Mouse (Mus musculus) layer of hippocampus, postnatal 36 days (tissue): ENCODE data around the gene Abcc12. TPM values are rescaled to one million over a fixed set of nuclear protein-coding genes. Genes with fewer than 3 reads are reported as not detected.
A peak's percentile ranks its signal among the peaks of the same experiment; 100 is the strongest.

ENCODE experiments used
- DNase-seq, 2 experiments: peaks; one replicate each; pipeline ENCODE4 v3.0.0; 2022
- total RNA-seq, 2 experiments: library from RNA; stranded (reverse); gene quantifications; 2 replicates each; pipeline ENCODE4 v1.2.3; 2021

Gene Abcc12
- total RNA-seq, result under 1 TPM; 0.40 to 0.53 TPM

DNA sequence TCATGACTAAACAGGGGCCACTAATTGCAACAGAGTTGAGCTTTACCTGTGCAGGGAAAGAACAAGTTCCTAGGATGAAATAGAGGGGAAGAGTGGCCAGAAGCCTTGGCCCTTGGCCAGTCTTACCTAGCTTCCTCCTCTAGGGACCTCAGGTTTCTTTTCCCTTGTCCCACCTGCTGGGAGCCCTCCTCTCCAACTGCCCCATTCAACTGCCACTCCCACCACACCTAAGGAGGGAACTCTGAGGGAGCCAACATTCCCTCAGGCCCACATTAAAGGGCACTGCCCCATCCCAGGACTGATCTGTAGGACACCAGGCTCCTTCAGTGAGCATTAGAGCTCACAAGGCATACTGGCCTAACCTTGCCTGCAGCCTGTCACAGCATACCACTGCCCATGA lies at the start of gene Abcc12:
Abcc12 (minus strand) TSS at position 229 of the 400 bp plus-strand sequence.
- no peak for DNase-seq

DNA sequence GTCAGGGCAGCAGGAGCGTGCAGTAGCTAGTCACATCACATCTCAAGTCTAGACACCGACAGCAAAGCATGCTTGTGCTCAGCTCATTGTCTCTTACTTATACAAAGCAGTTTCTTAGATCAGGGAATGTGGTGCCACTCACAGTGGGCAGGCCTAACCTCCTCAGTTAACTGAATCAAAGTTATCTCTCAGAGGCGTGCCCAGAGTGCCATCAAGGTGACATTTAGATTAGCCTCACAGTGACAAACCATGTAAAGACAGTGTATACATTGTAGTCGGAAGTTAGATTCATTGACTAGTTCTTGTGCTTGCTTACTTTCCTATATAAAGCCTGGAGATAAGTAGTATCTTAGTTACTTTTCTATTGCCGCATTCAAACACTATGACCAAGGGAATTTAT lies 49.7 kb upstream of the Abcc12 start:
- no peak for DNase-seq

DNA sequence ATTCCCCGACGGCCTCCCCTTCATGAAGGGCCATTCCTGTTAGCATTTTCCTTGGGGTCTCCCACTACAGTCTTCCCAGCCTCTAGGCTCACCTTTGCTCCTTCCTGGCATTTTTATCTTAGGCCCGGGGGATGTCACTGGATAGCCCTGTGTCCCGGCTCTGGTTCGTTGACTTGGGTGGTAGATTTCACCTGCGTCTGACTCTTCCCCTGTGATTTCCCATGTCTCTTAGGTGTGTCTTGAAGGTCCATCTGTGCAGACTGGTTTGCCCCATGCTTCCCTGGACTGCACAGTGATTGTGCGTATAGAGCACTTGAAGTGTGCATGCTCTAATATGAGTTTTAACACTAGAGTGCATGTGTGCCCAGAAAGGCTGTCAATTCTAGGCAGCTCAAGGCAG lies 44.4 kb upstream of the Abcc12 start:
- no peak for DNase-seq

DNA sequence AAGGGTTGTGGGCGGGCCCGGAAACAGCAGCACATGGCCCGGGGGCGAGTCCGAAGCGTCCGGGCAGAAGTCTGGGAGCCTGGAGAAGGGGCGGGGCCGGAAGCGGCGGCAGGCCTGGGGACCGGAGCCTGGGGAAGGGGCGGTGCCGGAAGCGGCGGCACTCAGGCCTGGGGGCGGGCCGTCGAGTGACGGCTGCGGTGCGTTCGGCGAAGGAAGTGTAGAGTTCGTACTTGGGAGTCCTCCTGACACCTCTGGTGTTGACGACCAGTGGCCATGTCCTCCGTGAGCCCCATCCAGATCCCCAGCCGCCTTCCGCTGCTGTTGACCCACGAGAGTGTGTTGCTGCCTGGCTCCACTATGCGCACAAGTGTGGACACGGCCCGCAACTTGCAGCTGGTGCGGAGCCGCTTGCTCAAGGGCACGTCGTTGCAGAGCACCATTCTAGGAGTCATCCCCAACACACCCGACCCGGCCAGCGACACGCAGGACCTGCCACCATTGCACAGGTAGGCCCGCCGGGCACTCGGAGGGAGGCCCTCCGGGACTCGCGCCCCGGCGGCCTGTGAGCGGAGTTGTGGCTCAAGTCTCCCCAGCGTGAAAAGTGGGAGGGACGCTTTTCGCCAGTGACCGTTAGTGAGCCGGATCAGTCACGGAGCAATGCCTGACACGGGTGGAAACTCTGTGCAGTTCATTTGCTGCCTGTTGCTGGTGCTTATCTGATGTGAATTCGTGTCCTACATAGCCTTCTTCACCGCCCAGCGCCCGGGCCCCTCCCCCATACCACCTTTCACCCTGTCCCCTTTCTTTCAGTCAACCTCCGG lies 43.6 kb upstream of the Abcc12 start, which contains the start of gene Lonp2:
Lonp2 (plus strand) TSS at position 133 of the 821 bp plus-strand sequence.
- peak; percentile 96 to 97 for DNase-seq

DNA sequence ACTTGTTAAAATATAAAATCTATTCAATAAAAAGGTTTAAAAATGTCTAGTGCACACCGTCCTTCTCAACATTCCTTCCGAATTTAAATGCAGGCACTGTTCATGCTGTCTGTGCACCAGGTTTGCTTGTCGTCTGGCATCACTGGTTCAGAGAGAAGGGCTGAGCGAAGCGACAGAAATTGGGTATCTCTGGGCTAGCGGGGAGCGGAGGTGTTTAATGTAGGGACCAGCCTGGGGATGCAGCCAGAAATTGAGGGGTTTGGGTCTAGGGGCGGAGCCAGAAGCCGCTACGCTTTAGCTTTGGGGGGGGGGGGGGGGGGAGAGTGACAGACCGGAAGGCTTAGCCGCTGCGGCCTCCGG lies 43.0 kb upstream of the Abcc12 start:
- no peak for DNase-seq

DNA sequence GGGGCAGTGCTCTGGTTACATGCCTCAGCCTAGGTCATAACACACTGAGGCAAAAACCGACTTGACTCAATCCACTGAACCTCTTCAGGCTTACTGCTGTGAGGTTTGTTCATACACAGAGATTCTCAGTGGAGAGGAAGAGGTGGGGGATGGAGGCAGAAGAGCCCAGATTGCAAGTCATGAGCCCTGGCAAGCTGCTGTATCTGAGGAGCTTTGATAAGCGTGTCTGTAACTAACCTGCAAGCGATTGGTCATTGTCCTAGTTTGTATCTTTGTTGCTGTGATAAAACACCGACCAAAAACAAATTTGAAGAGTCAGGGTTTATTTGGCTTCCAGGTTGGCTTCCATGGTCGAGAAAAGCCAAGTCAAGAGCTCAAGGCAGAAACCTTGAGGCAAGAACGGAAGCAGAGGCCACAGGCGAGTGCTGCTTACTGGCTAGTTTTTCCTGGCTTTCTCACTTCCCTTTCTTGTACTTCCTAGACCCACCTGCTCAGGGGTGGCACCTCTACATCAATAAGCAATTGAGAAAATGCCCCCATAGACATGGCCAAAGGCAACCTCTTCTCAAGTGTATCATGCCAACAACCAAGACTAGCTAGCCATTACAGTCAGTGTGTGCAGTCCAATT lies 37.4 kb upstream of the Abcc12 start:
- no peak for DNase-seq

DNA sequence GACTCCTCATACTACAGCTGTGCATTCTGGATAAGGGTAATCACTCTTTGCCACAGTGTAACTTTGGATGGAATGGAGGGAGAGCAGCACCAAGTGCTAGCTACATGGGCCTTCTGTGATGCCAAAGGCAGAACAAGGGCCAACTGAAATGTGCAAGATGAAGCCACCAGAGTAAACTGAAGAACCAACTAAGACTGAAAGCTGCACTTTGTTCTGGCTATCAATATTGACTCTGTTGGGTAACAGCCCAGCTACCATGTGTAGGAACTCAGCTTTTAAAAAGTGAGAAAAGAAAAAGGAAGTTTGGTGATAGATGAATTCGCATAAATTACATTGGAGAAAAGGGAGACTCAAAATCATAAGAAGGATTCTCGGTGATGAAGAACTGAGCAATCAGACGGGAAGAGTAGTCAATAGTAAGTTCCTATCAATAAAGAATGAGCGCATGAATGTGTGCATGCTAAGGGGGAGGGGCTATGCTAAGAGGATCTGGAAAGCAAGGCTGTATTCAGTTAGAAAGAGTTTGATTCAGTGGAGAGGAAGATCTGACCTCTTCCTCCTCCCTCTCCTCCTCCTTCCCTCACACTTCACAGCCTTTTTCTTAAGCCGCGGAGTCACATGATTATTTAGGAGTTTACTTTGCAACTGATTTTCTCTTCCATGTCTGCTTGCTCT lies 34.7 kb upstream of the Abcc12 start:
- DNase-seq, result no peak

DNA sequence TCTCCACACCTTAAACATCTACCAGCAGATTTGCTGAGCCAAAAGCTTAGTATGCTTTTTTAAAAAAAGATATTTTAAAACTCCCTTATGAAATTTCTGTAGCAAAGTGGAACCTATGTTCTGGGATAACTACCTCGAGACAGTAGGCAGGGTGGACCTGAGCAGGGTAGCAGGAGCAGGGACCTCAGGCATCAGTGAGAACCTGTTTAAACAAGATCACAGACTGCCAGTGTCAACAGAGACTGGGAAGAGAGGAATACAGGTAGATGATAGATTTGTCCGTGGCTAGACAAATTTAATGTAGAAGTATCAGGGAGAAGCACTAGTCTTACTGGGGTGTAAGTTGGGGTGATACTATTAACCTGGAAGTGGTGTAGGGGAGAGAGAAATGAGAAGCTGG lies 33.3 kb upstream of the Abcc12 start:
- no peak for DNase-seq

DNA sequence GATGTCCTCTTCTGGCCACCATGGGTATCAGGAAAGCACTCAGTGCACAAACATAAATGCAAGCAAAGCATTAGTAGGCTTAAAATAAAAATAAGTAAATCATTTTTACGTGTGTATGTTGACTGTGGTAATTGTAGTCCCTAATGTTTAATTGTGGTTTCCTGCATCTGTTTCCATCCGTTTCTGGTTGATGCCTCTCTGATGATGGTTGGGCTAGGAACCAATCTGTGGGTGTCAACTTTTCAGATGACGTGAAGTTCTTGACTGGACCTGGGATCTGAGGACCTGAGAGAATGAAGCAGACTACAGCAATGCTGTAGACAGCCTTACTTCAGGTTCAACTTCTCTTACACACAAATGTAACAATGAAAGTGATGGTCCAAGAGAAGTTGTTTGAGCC lies 24.2 kb upstream of the Abcc12 start:
- DNase-seq, result no peak

DNA sequence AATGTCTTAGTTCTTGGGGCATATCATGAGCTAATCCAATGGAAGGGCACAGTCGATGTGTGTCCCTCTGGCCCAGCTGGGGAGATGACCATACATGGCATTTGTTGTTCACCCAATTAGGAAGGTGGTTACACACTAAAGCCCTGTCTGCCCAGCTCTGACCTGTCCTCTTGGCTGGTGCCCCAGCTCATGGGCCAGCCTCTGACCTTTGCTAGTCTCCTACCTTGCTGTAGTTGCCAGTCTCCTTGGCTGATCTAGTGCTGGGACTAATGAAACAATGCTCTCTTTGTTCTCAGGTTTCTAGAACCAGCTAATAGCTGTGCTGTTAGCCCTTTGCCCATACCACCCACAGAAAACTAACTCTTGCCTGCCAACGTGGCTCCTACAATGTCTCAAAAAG lies 22.7 kb upstream of the Abcc12 start:
- no peak for DNase-seq

DNA sequence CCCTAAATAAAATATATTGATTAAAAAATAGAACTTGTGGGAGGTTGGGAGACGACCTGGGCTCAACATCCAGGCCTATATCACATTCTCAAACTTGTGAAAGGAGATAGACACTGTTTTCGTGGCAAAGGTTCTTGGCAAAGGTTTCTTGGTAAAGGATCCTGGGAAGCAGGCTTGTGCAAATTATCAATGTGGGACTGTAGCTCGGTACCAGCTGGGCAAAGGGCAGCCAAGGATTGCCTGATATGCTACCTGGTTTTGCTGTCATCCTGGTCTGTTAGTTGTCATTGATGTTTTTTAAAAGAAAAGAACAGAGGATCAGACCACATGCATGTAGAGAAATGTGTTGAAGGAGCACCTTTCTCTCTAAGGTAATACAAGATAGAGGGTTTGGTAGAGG lies 19.8 kb upstream of the Abcc12 start:
- DNase-seq, result no peak

DNA sequence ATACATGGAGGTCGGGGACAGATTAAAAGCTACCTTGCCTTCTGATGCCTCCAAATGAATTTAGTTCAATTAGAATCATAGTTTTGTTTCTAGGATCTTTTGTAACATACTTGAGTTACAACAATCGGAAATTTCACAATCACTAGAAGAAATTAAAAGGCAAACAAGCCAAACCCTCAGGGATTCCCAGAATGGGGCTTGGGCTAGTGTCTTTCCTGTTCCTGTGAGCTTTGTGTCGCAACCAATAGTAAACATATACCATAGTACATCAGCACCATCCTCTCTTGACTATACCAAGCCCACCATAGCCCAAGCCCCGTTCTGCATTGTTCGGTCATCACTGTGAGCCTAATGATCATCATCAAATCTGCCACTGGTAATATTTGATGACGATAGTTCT lies 18.8 kb upstream of the Abcc12 start:
- no peak for DNase-seq

DNA sequence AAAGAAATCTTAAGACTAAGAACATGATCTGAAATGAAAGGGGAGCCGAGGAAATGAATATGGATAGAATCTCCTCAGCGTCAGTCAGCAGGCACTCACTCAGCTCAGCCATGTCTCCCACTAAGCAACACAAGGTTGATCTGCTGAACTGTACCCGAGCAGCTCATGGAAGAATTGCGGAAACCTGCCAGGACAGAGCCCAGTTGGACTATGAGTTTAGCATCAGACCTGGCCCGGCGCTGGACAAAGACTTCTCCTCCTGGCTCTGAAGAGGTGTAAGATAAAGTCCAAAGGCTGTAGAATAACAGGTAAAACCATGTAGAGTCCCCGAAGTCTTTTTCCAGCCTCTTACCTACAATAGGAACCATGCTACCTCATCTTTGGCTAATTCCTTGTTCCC lies 17.2 kb upstream of the Abcc12 start:
- no peak for DNase-seq

DNA sequence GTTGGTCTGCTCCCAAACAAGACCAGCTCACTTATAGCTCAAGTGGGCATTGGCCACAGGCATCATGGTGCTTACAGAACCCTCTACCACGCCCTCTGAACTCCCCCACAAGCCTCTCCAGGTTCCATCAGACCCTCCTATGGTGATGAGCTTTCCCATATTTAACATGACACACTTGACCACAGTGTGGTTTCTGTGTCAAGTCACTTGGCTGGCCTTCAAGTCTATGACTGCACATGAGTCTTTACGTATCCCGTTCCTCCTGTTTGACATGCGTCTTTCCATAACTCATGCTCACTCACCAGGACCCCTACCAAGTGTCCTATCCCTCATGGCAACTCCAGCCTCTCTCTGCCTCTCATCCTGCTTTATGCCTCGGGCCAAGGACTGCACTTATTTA lies 15.2 kb upstream of the Abcc12 start:
- no peak for DNase-seq

DNA sequence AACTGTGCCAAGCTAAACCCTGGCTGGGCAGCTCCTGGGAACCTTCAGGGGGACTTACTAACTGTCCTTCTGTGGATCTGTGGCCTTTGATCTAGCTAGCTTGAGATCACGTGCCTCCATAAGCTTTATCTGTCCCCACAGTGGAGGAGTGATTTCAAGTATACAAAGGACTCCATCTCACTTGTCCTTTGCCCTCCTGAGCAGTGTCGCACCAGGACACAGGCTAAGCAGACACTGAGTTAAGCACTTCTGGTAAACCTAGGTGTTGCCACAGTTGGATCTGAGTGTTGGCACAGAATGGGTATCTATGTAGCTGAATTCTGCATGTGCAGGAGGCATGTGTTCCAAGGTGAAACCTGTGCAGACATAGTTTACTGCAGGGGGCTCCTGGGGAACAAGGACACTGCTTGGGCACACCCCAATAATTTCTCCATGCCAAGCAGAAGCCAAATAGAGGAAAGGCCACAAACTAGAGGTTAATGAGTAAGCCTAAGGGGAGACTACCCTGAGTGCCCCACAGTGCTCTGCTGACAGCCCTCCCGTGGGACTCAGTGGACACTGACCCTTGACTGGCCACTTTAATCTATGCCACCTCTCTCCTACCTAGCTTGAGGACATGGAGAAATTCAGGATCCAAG lies 13.8 kb upstream of the Abcc12 start:
- no peak for DNase-seq

DNA sequence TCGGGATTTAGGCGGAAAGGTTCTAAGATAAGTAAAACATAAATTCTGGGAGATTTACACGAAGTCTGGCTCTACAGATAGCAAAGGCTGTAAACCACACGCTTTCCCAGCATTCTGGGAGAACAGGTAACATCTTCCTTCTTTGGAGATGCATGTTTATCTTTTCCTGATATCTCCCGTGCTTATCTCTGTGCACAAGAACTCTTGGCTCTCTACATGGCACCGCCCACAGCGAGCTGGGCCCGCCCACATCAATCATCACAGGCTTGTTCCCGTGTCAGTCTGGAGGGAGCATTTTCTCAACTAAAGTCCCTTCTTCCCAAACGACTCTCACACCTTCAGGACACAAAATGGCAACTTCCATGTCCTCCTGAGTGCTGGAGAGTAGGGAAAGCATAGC lies 12.6 kb upstream of the Abcc12 start:
- no peak for DNase-seq

DNA sequence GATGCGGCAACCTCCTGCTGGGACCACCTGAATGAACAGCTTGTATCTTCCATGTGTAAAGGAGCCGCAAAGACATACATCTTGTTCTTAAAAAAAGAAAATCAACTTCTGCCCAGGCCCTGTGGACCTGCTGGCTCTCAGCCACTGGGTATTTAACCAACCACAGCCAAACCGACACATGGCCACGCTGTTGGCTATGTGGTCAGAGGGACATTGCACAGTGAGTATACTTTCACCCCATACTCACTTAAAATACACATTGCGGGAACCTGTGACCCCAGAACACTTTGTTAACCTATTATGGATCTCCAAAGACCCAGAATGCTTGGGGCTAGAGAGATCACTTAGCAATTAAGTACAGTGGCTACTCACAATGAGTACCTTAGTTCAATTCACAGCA lies 7.9 kb upstream of the Abcc12 start:
- DNase-seq, result no peak

DNA sequence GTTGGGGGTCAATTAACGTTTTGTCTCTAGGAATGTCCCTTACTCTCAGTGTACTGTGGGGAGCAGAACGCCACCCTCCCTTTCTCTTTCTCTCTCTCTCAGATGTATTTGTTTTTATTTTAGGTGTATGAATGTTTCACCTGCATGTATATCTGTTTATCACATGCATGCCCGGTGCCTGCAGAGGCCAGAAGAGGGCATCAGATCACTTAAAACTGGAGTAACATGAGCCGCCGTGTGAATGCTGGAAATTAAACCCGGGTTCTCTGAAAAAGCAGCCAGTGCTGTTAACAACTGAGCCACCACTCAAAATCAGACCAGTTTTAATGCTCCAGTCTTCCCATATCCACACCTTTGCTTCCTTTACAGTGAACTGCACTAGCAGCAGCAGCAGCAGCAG lies 6.2 kb upstream of the Abcc12 start:
- no peak for DNase-seq

DNA sequence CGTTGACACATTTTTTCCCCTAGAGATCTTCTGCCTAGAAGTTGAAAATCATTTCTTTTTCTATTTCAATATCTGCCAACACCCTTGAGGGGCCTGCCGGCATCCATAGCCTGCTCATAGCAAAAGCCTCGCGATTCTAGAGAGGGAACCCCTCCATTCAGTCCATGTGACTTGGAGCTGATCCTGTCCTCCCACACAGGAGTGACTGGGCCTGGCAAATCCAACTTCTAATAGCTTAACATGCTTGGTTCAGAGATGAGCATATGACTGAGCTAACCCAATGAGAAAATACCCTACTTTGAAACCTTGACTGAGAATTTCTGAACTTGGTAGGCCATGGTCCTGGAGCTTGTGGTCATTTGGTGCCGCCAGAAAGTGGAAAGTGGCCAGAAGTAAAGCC lies 5.6 kb upstream of the Abcc12 start:
- no peak for DNase-seq

DNA sequence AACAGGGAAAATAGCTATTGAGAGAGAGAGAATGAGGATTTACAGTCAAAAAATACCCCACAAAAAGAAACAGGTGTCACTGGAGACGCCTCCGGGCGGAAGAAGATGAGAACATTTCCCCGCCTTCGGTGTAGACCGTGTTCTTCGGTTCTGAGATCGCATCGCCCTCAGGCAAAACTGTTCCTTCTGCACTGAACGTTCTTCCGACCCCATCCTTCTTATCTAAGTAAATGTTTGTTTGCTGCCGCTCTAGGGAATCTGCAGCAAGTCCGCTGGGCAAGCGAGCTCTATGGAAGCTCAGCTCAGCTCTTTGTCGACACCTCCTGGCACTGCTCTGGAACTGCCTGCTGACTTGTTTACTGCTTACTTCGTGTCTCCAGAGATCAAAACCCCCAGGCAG lies 5.0 kb upstream of the Abcc12 start:
- peak; percentile 77 to 78 for DNase-seq

DNA sequence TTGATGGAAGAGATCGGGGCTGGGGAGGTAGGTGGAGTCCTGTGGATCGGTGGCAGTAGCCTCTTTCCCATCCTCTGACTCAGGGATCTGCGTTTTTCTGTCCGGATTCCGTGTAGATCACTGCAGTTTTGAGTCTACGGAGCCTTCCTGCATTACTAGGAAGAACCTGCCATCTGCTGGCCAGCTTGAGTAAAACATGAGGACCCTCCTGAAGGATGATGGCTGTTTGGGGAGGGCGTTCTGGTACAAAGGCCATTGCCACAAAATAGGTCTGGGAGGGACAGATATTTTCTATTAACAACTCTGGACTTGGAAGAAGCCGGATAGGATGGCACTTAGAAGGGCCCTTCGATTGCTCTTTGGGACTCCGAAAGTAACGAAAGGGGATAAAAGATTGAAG lies 4.6 kb upstream of the Abcc12 start:
- peak; percentile 77 to 84 for DNase-seq

DNA sequence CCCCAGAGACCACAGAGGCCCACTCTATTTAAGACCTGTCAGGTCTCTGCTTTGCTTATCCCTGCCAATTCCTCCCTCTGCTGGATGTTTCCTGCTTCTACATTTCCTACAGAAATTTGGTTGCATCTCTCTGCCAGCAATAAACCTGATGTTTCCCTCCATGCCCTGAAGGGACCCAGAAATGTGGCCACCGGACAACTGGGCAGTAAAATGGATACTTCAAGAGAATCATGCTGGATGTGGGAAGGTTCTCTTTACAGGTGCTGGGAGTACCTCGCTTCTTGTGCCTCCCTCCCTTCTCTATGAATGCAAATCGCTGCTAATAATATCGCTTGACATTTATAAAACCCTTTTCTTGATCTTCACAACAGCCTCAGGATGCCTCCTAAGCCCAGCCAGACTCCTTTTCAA lies 1.4 kb upstream of the Abcc12 start:
- no peak for DNase-seq

DNA sequence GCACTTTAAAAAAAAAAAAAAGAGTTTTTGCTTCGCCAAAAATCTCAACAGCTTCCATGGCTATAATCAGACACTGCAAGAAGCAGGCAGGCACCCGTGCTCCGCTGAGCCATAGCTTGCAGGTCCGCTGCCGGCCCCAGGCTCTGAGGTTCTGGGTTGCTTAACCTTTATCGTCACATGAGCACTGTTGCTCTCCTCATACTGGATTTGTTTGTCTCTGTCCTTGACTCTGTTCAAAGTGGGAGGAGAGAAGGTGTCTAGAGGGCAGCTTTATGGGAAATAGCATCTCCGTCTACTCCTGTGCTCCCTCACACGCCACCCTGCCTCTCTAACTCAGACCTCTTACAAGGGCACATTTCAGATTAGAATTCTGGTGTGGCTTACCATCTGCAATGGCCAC lies 1.8 kb downstream of the Abcc12 start:
- peak in 1 of 2 experiments; percentile 25 for DNase-seq
